Mouse (Mus musculus): ENCODE measurements around the gene Ddx27. TPM values are rescaled to one million over a fixed set of nuclear protein-coding genes. Genes with fewer than 3 reads are reported as not detected.
A peak's percentile ranks its signal among the peaks of the same experiment; 100 is the strongest.

The Ddx27 gene
- polyA plus RNA-seq, 1 experiment from 2014 or later = 68.6 TPM

- H3K36me3 ChIP-seq = peaks cover 8% of the 10 kb centered on the region
- no peak for DNase-seq (ENCODE audit: low spot score)
- no peaks in the 10 kb centered on the region for H3K9me3 ChIP-seq (replicated peaks)
- H3K27ac ChIP-seq = peak overlapping the region; percentile 77
- peaks cover 16% of the 10 kb centered on the region for H3K4me1 ChIP-seq
- no peaks in the 10 kb centered on the region for H3K27me3 ChIP-seq (ENCODE audit: low read depth, poor library complexity, severe bottlenecking)
- peak overlapping the region; percentile 58 for H3K4me3 ChIP-seq
- WGBS = 23% methylated on average over 12 of the region's 12 CpGs
These were observed 56.3 kb downstream of the Ddx27 start for GRCm38 (mm10) chr2:167071266-167071640.

- H3K4me1 ChIP-seq = peaks cover 16% of the 10 kb centered on the region
- peak overlapping the region; percentile 58 for H3K4me3 ChIP-seq
- no peaks in the 10 kb centered on the region for H3K9me3 ChIP-seq (replicated peaks)
- WGBS = 9% methylated on average over 22 of the region's 22 CpGs
- H3K27ac ChIP-seq = peak overlapping the region; percentile 77
- H3K36me3 ChIP-seq = 0 out of 2 replicates have a peak, but pooled peaks cover 2% of the 10 kb centered on the region
- peak; percentile 98 for DNase-seq (ENCODE audit: low spot score)
- no peaks in the 10 kb centered on the region for H3K27me3 ChIP-seq (ENCODE audit: low read depth, poor library complexity, severe bottlenecking)
These were observed 56.9 kb downstream of the Ddx27 start for GRCm38 (mm10) chr2:167071641-167072601.

GRCm38 (mm10) chr2:167074587-167074986, 59.6 kb downstream of the Ddx27 start:
- no peaks in the 10 kb centered on the region for H3K27me3 ChIP-seq (ENCODE audit: low read depth, poor library complexity, severe bottlenecking)
- H3K4me1 ChIP-seq = peaks cover 32% of the 10 kb centered on the region
- DNase-seq (ENCODE audit: low spot score) = no peak
- H3K4me3 ChIP-seq = no peak overlapping the region
- H3K27ac ChIP-seq = no peak overlapping the region
- 95% methylated on average over 5 of the region's 5 CpGs for WGBS
- no peaks in the 10 kb centered on the region for H3K36me3 ChIP-seq
- no peaks in the 10 kb centered on the region for H3K9me3 ChIP-seq (replicated peaks)

DNA sequence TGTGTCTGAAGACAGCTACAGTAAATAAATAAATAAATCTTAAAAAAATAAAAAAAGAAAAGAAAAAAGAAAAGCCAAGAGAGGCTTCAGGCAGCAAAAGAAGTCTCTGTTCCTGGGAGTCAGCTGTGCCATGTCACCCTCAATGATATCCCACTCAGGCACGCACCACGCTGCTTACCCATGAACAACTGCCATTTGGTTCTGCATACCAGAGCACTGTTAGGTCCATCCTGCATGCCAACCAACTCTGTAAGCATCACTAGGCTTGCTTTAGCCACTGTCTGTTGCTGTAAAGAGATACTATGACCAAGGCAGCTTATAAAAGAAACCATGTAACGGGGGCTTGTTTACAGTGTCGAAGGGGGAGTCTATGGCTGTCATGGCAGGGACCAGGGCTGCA, 61.4 kb downstream of the Ddx27 start:
- DNase-seq (ENCODE audit: low spot score) = no peak
- Histone ChIP-seq H3K27ac (no peak overlapping the region), H3K4me1 (peaks cover 38% of the 10 kb centered on the region), H3K9me3 (replicated peaks) (no peaks in the 10 kb centered on the region), H3K4me3 (no peak overlapping the region), H3K27me3 (ENCODE audit: low read depth, poor library complexity, severe bottlenecking) (no peaks in the 10 kb centered on the region), H3K36me3 (no peaks in the 10 kb centered on the region)
- WGBS = 95% methylated on average over 4 of the region's 4 CpGs

DNA sequence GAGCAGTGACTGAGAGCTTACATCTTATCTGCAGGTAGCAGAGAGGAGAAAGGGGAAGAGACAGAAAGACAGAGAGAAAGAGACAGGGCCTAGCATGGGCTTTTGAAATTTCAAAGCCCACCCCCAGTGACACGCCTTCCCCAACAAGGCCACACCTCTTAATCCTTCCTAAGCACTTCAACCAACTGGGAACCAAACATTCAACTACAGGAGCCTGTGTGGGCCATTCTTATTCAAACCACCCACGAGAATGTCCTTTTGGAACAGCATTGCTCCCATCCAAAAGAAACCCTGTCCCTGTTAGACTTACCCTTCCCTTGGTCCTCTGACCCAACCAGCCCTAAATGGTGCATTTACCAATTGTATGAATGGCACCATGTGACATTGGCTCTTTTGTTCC, 61.8 kb downstream of the Ddx27 start:
- no peak for DNase-seq (ENCODE audit: low spot score)
- Histone ChIP-seq H3K27ac (no peak overlapping the region), H3K9me3 (replicated peaks) (no peaks in the 10 kb centered on the region), H3K27me3 (ENCODE audit: low read depth, poor library complexity, severe bottlenecking) (no peaks in the 10 kb centered on the region), H3K36me3 (no peaks in the 10 kb centered on the region), H3K4me3 (no peak overlapping the region), H3K4me1 (peaks cover 38% of the 10 kb centered on the region)
- WGBS = 74% methylated on average over 2 of the region's 2 CpGs

DNA sequence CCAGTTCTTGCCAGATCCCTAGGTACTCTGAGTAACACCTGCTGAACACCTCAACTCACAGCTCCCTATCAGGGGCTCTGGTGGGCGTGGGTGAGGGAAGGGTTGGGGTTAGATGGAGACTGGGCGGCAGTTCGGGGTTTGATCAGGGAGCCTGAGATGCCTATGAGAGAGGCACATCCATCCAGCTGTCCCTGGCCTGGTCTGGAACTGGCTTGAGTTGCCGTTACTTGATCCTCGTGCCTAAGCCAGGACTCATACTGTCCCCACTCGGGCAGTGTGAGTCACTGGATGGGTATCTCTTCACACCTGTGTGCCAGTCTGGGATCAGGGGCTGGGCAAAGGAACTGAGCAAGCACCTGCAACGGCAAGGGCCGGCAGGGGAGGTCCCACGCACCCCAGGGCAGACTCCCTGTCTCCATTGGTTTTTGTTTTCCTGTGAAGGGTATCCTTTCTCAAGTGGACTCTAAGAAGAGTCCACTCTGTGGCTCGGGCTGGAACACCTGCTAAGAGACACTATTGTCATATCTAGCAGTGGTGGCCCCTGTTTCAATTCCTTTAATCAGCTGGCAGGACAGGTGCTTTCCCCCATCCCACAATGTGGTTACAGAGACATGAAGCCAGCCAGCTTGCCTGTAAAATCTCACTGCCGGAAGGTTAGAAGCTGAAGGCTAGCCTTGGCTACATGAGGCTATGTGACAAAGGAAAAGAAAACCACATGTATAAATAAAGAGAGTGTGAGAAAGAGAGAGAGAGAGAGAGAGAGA, 62.4 kb downstream of the Ddx27 start:
- Histone ChIP-seq H3K4me1 (peaks cover 39% of the 10 kb centered on the region), H3K27me3 (ENCODE audit: low read depth, poor library complexity, severe bottlenecking) (no peaks in the 10 kb centered on the region), H3K4me3 (no peak overlapping the region), H3K36me3 (no peaks in the 10 kb centered on the region), H3K9me3 (replicated peaks) (no peaks in the 10 kb centered on the region), H3K27ac (no peak overlapping the region)
- DNase-seq (ENCODE audit: low spot score) = no peak
- WGBS = 85% methylated on average over 11 of the region's 11 CpGs

DNA sequence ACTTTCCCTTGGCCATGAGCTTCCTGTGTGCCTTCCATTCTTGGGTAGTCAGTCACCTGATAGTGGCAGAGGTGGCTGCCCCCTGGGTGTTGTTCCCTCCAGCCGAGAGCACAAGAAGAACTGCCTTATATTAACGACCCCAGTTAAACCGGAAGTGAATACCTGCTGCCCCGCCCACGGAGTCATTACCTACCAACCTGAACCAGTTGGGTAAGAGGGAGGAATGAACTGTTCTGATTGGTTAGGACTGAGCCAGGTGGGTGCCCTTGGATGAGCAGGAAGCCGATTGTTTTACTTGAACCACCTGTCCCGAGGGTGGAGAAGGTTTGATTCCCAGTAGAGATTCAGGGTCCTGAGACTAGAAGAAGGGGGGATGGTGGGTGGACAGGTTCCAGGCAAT, 63.5 kb downstream of the Ddx27 start:
- H3K27ac ChIP-seq = no peak overlapping the region

DNA sequence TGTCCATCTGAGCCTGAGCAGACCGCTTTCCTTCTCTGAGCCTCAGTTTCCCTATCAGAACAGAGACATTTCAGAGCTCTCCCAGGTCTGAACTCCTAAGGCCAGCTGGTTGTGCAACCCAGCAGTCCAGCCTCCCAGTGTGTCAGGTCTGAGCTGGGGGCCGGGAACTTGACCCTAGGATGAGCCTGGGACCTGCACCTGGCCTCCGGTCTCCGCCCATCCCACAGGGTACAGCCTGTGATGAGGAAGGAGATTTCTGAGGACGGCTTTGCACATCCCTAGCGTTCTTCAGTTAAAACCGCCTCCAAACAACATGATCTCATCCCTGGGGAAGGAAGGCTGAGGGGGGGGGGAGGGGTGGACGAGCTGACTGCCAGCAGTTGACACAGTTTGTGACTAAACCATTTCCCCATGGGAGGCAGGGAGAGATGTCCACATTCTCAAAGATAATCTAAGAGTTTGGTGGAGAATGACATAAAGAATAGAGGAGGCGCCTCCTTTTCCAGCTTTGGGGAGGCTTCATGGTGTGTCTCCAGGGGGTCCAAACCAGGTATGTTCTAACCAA, 64.0 kb downstream of the Ddx27 start:
- 63% methylated on average over 9 of the region's 9 CpGs for WGBS
- no peaks in the 10 kb centered on the region for H3K9me3 ChIP-seq (replicated peaks)
- no peaks in the 10 kb centered on the region for H3K27me3 ChIP-seq (ENCODE audit: low read depth, poor library complexity, severe bottlenecking)
- H3K27ac ChIP-seq = no peak overlapping the region
- no peak for DNase-seq (ENCODE audit: low spot score)
- no peak overlapping the region for H3K4me3 ChIP-seq
- peaks cover 38% of the 10 kb centered on the region for H3K4me1 ChIP-seq
- H3K36me3 ChIP-seq = no peaks in the 10 kb centered on the region

More for the DNA sequence above, 63.5 kb downstream of the Ddx27 start:
- Histone ChIP-seq H3K27me3 (ENCODE audit: low read depth, poor library complexity, severe bottlenecking) (no peaks in the 10 kb centered on the region), H3K4me1 (peaks cover 38% of the 10 kb centered on the region), H3K9me3 (replicated peaks) (no peaks in the 10 kb centered on the region), H3K36me3 (no peaks in the 10 kb centered on the region), H3K4me3 (no peak overlapping the region)
- 37% methylated on average over 7 of the region's 7 CpGs for WGBS
- no peak for DNase-seq (ENCODE audit: low spot score)

DNA sequence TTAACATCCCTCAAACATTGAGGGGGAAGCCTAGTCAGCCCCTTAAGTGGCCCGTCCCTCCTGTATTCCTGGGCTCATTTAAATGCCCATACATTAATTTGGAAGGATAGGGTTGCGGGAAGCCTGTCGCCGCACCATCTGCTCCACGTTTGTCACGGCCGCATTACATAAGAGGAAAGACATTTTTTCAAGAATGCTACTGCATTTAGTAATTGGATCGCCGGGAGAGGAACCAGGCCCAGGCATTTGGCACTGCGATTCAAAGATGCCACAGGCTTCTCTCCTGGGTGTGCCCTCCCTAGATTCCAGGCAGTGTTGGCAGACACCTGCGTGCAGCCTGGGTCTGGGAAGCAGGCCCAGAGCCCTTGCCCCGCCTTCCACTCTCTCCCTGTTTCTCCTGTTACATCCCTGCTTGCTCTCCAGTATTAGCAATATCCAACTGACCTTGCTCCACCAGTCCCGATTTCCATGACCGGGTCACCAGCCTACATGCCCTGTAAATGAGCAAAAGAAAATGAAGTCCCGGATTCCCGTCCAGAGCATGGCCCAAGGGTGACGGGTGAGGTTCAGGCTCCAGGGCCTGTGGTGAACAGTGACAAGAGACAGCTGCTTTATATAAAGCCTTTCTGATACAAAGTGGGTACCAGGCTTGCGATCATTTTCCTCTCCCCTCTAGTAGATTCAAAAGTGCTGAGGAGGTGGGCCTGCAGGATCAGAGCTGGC, 64.7 kb downstream of the Ddx27 start:
- H3K27ac ChIP-seq = no peak overlapping the region

DNA sequence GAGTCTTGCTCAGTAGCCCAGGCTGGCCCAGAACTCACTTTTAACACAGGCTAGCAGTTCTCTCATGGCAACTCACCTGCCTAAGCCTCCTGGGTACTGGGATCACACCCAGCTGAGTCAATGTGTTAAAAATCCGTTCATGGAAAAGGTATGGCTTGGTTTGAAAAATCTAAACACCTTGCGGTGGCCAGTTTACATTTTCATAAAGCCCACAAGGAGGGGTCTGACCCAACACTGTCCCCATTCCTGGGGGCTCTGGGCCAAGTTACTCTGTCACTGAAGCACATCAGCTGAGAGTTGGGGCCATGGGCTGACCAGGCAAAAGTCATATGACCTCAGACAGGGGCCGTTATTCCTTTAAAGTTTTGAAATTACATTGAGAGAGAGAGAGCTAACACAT, 65.4 kb downstream of the Ddx27 start:
- Histone ChIP-seq H3K27me3 (ENCODE audit: low read depth, poor library complexity, severe bottlenecking) (no peaks in the 10 kb centered on the region), H3K27ac (0 out of 2 replicates have a peak overlapping the region, but pooled peaks have one; percentile 53), H3K9me3 (replicated peaks) (no peaks in the 10 kb centered on the region), H3K4me3 (no peak overlapping the region), H3K4me1 (peaks cover 38% of the 10 kb centered on the region), H3K36me3 (no peaks in the 10 kb centered on the region)
- no peak for DNase-seq (ENCODE audit: low spot score)
- WGBS = 81% methylated on average over 3 of the region's 3 CpGs

More for the DNA sequence above, 64.7 kb downstream of the Ddx27 start:
- H3K4me1 ChIP-seq = peaks cover 38% of the 10 kb centered on the region
- WGBS = 61% methylated on average over 18 of the region's 18 CpGs
- DNase-seq (ENCODE audit: low spot score) = no peak
- H3K9me3 ChIP-seq (replicated peaks) = no peaks in the 10 kb centered on the region
- H3K4me3 ChIP-seq = no peak overlapping the region
- no peaks in the 10 kb centered on the region for H3K27me3 ChIP-seq (ENCODE audit: low read depth, poor library complexity, severe bottlenecking)
- H3K36me3 ChIP-seq = no peaks in the 10 kb centered on the region

DNA sequence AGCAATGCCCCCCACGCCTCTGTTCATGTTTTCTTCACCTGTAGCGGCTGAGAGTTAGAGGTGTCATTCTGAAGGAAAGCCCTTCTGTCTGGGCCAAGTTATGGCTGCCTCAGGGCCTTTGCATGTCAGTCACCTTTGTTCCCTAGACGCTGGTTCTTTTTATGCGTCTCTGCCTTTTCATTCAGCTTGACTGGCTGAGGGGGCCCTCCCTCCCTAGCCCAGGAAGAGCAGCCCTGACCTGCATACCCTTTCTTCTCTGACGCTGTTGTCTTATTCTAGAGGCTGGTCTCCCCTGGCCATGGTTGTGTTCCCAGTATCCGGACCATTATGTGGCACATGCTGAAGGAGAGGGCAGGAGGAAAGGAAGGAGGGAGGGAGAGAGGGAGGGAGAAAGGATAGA, 66.1 kb downstream of the Ddx27 start:
- no peak for DNase-seq (ENCODE audit: low spot score)
- Histone ChIP-seq H3K27ac (peak overlapping the region; percentile 53), H3K27me3 (ENCODE audit: low read depth, poor library complexity, severe bottlenecking) (no peaks in the 10 kb centered on the region), H3K36me3 (no peaks in the 10 kb centered on the region), H3K9me3 (replicated peaks) (no peaks in the 10 kb centered on the region), H3K4me3 (no peak overlapping the region), H3K4me1 (peaks cover 38% of the 10 kb centered on the region)
- 74% methylated on average over 6 of the region's 6 CpGs for WGBS

DNA sequence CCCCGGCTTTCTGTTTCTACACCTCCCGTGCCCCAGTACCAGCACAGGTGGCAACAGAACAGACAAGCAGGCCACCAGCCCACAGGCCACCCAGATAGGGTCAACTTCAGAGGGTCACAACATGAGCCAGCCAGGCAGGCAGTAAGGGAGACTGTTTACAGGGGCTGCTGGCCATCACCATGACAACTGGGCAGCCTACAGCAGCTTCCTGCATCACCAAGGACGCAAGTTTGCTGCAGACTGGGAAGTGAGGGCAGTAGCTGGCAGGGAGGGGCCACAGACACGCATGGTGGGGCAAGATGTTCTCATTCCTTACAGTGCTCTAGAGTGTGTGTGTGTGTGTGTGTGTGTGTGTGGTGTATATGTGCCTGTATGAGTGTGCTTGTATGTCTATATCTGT, 66.6 kb downstream of the Ddx27 start:
- WGBS = 23% methylated on average over 4 of the region's 4 CpGs
- Histone ChIP-seq H3K9me3 (replicated peaks) (no peaks in the 10 kb centered on the region), H3K36me3 (no peaks in the 10 kb centered on the region), H3K4me1 (peaks cover 38% of the 10 kb centered on the region), H3K4me3 (no peak overlapping the region), H3K27ac (peak overlapping the region; percentile 53; the same call in 1 of the 2 replicates), H3K27me3 (ENCODE audit: low read depth, poor library complexity, severe bottlenecking) (no peaks in the 10 kb centered on the region)
- DNase-seq (ENCODE audit: low spot score) = peak; percentile 66
